Mouse (Mus musculus) myocyte (in vitro differentiated cells): ENCODE data around the gene Ttc1. TPM values are rescaled to one million over a fixed set of nuclear protein-coding genes. Genes with fewer than 3 reads are reported as not detected.

Source experiments
- H3K27me3 ChIP-seq: one replicate; pipeline ENCODE4 v1.6.1; 2011; ENCODE audit not compliant: control insufficient read depth, insufficient read depth, insufficient read length
- H3K36me3 ChIP-seq: one replicate; pipeline ENCODE4 v1.6.1; 2011; ENCODE audit not compliant: control insufficient read depth, insufficient read depth
- H3K4me2 ChIP-seq: one replicate; pipeline ENCODE4 v1.6.1; 2011; ENCODE audit warnings: low read depth, control low read depth
- H3K4me3 ChIP-seq: one replicate; pipeline ENCODE4 v1.5.1; 2011; ENCODE audit warnings: mild to moderate bottlenecking, control low read depth, moderate library complexity
- H3K79me2 ChIP-seq: one replicate; pipeline ENCODE4 v1.6.1; 2011; ENCODE audit not compliant: control insufficient read depth, insufficient read depth
- H3ac ChIP-seq: one replicate; pipeline ENCODE4 v1.6.1; 2011; ENCODE audit not compliant: control insufficient read depth, insufficient read length
- CEBPB ChIP-seq: IDR thresholded peaks from 2 replicates; pipeline ENCODE4 v1.6.1; 2011; ENCODE audit warnings: mild to moderate bottlenecking, moderate library complexity; ENCODE audit not compliant: poor library complexity, insufficient read depth, severe bottlenecking
- E2F4 ChIP-seq: IDR thresholded peaks from one replicate; pipeline ENCODE4 v1.6.1; 2011; ENCODE audit warnings: mild to moderate bottlenecking, control low read depth, moderate library complexity; ENCODE audit not compliant: insufficient read depth
- MAX ChIP-seq: IDR thresholded peaks from one replicate; pipeline ENCODE4 v1.6.1; 2011; ENCODE audit warnings: low read depth, mild to moderate bottlenecking, control low read depth
- MYOD1 ChIP-seq, 3 experiments: IDR thresholded peaks; one replicate each; pipeline ENCODE4 v1.6.1; 2011; ENCODE audit warnings: control low read depth in 2 of 3, low read depth in 2 of 3, mild to moderate bottlenecking in 2 of 3, moderate library complexity in 1 of 3; ENCODE audit not compliant: insufficient read length in 2 of 3, control insufficient read depth in 1 of 3
- MYOG ChIP-seq, 3 experiments: IDR thresholded peaks; one replicate each; pipeline ENCODE4 v1.6.1; 2011; ENCODE audit warnings: control low read depth in 2 of 3, low read depth in 2 of 3, mild to moderate bottlenecking in 2 of 3; ENCODE audit not compliant: insufficient read length in 2 of 3, control insufficient read depth in 1 of 3, insufficient read depth in 1 of 3
- POLR2A ChIP-seq: IDR thresholded peaks from one replicate; pipeline ENCODE4 v1.6.1; 2011; ENCODE audit warnings: low read depth, mild to moderate bottlenecking, control low read depth, moderate library complexity; ENCODE audit not compliant: insufficient read length
- POLR2AphosphoS2 ChIP-seq: IDR thresholded peaks from one replicate; pipeline ENCODE4 v1.6.1; 2011; ENCODE audit warnings: low read depth, control low read depth; ENCODE audit not compliant: insufficient read length
- REST ChIP-seq: IDR thresholded peaks from one replicate; pipeline ENCODE4 v1.6.1; 2011; ENCODE audit warnings: mild to moderate bottlenecking, control low read depth, moderate library complexity; ENCODE audit not compliant: insufficient read depth, insufficient read length
- SRF ChIP-seq: IDR thresholded peaks from one replicate; pipeline ENCODE4 v1.6.1; 2011; ENCODE audit warnings: low read depth; ENCODE audit not compliant: control insufficient read depth, insufficient read length
- TCF12 ChIP-seq: IDR thresholded peaks from one replicate; pipeline ENCODE4 v1.6.1; 2011; ENCODE audit warnings: mild to moderate bottlenecking, control low read depth; ENCODE audit not compliant: poor library complexity, insufficient read depth, severe bottlenecking
- TCF3 ChIP-seq: IDR thresholded peaks from one replicate; pipeline ENCODE4 v1.6.1; 2011; ENCODE audit warnings: low read depth, control low read depth; ENCODE audit not compliant: insufficient read length
- USF1 ChIP-seq: IDR thresholded peaks from one replicate; pipeline ENCODE4 v1.6.1; 2011; ENCODE audit warnings: low read depth, mild to moderate bottlenecking, control low read depth, moderate library complexity
- polyA plus RNA-seq: library from polyadenylated mRNA; unstranded; fragments of >200 nt; fragmentation: generic; extraction: Trizol; gene quantifications from one replicate; pipeline ENCODE4 v1.2.1, GENCODE M21; 2012; ENCODE audit warnings: missing spikeins

The Ttc1 gene
- polyA plus RNA-seq, 1 experiment: 39.0 TPM

DNA sequence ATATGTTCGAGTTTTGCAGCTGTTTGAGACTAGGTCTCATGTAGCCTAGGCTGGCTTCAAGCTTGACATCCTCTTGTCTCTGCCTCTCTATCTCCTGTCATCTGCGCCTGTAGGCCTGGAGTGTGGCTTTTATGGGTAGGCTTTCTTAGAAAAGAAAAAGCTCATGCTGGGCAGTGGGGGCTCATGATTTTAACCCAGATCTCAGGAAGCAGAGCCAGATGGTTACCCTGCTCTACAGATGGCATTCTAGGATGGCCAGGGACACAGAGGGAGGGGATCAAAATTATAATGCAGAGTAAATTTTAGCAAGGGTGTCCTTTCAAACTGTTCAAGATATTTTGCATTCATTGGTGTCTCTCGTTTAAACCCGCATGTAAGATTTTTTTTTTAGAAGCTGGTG lies 35.6 kb downstream of the Ttc1 start:
- Histone ChIP-seq H3K27me3 (no peaks in the 10 kb centered on the region), H3K4me3 (no peak overlapping the region), H3K79me2 (no peaks in the 10 kb centered on the region), H3K4me2 (no peak overlapping the region), H3K36me3 (peaks cover 7% of the 10 kb centered on the region), H3ac (no peak overlapping the region)
- TF ChIP-seq POLR2AphosphoS2 (no peak), MAX (no peak), POLR2A (no peak), CEBPB (no peak), TCF12 (no peak), TCF3 (no peak), MYOD1 (IDR thresholded peaks at IDR 0.05; ENCODE audit: control insufficient read depth in 1 of 3, insufficient read length in 2 of 3, low read depth in 2 of 3) (no peak), REST (no peak), SRF (no peak)

DNA sequence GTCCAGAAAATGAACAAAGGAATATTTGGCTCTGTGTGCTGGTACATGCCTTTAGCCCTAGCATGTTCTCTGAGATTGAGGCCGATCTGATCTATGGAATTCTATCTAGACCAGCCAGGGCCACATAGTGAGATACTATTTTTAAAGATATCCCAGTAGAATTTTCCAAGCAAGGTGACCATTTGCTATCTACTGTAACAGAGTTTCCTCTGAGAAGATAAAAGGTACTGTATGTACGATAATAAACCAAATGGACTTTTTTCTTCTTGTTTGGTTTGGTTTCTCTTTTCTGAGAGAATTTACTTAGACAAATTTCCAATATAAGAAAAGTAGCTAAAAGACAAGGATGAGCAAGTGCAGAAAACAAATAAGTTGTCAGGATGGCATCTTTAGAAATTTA lies 39.4 kb downstream of the Ttc1 start:
- H3K27me3 ChIP-seq: no peaks in the 10 kb centered on the region
- no peaks in the 10 kb centered on the region for H3K79me2 ChIP-seq
- no peak overlapping the region for H3K4me2 ChIP-seq
- no peak for TF ChIP-seq POLR2AphosphoS2
- no peak for TF ChIP-seq POLR2A
- no peak for TF ChIP-seq SRF
- TF ChIP-seq CEBPB: no peak
- no peak for TF ChIP-seq TCF12
- TF ChIP-seq TCF3: no peak
- no peak for TF ChIP-seq MYOG (IDR thresholded peaks at IDR 0.05; ENCODE audit: control insufficient read depth in 1 of 3, insufficient read depth in 1 of 3, insufficient read length in 2 of 3, low read depth in 2 of 3)
- no peak for TF ChIP-seq MAX
- TF ChIP-seq E2F4: no peak
- no peak for TF ChIP-seq USF1
- TF ChIP-seq REST: no peak
- no peak for TF ChIP-seq MYOD1 (IDR thresholded peaks at IDR 0.05; ENCODE audit: control insufficient read depth in 1 of 3, insufficient read length in 2 of 3, low read depth in 2 of 3)
- H3K36me3 ChIP-seq: peaks cover 8% of the 10 kb centered on the region
- no peak overlapping the region for H3K4me3 ChIP-seq
- no peak overlapping the region for H3ac ChIP-seq

DNA sequence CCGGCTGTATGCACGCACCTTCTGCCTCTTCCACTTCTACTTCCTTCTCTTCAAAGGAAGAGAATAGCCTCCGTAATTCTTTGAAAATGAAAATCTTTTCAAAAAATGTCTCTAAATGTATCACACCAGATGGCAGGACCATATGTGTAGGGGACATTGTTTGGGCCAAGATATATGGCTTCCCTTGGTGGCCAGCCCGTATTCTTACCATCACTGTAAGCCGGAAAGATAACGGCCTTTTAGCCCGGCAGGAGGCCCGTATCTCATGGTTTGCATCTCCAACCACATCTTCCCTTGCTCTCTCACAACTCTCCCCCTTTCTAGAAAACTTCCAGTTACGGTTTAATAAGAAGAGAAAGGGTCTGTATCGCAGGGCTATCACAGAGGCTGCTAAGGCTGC lies 42.1 kb downstream of the Ttc1 start:
- Histone ChIP-seq H3K4me3 (no peak overlapping the region), H3K27me3 (no peaks in the 10 kb centered on the region), H3K4me2 (no peak overlapping the region), H3ac (no peak overlapping the region), H3K79me2 (peaks cover 16% of the 10 kb centered on the region), H3K36me3 (peaks cover 8% of the 10 kb centered on the region)
- TF ChIP-seq CEBPB (no peak), E2F4 (no peak), REST (no peak), TCF12 (no peak), USF1 (no peak), POLR2A (no peak), SRF (no peak), TCF3 (no peak), MYOG (IDR thresholded peaks at IDR 0.05; ENCODE audit: control insufficient read depth in 1 of 3, insufficient read depth in 1 of 3, insufficient read length in 2 of 3, low read depth in 2 of 3) (no peak), MYOD1 (IDR thresholded peaks at IDR 0.05; ENCODE audit: control insufficient read depth in 1 of 3, insufficient read length in 2 of 3, low read depth in 2 of 3) (no peak), MAX (no peak), POLR2AphosphoS2 (no peak)

DNA sequence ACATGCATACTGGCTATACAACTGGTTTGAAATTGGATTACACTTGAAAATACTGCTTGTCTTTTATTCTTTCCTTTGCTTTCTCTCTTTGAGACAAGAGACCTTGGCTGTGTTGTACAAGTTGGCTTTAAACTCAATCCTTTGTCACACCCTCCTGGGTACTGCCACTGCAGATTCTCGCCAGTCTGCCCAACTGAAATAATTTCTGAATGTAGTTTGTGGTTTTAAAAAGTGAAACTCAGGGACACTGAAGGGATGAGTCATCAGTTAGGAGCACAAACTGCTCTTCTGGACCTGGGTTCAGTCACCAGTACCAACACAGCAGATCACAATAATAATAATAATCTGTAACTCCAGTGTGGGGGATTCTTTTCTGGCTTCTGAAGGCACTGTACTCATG lies 44.3 kb downstream of the Ttc1 start:
- TF ChIP-seq MAX (no peak), MYOD1 (IDR thresholded peaks at IDR 0.05; ENCODE audit: control insufficient read depth in 1 of 3, insufficient read length in 2 of 3, low read depth in 2 of 3) (no peak), USF1 (no peak), TCF3 (no peak), POLR2AphosphoS2 (no peak), TCF12 (no peak), E2F4 (no peak), REST (no peak), SRF (no peak), CEBPB (no peak)
- Histone ChIP-seq H3K27me3 (no peaks in the 10 kb centered on the region), H3ac (no peak overlapping the region), H3K79me2 (peaks cover 31% of the 10 kb centered on the region), H3K36me3 (peaks cover 8% of the 10 kb centered on the region), H3K4me2 (peak overlapping the region; percentile 22), H3K4me3 (no peak overlapping the region)

DNA sequence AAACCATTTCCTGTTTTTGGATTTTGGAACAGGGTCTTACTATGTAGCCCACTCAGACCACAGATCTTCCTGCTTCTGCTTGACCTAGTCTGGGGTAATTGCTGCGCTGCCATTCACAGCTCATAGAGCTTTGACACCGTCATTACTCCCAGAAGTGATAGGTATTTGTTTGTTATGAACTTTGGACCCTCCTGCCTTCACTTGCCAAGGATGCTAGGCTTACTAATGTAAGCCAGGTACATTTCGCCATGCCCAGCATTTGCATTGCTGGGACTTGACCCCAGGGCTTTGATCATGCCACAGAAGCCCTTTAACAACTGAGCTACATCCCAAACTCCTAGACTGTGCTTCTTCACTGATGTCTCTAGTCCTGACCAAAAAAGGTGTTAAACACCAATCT lies 47.5 kb downstream of the Ttc1 start:
- TF ChIP-seq SRF: no peak
- no peak for TF ChIP-seq MAX
- TF ChIP-seq MYOD1 (IDR thresholded peaks at IDR 0.05; ENCODE audit: control insufficient read depth in 1 of 3, insufficient read length in 2 of 3, low read depth in 2 of 3): no peak
- TF ChIP-seq USF1: no peak
- TF ChIP-seq POLR2A: no peak
- no peak for TF ChIP-seq E2F4
- TF ChIP-seq TCF12: no peak
- no peak for TF ChIP-seq CEBPB
- TF ChIP-seq TCF3: no peak
- no peak for TF ChIP-seq POLR2AphosphoS2
- TF ChIP-seq MYOG (IDR thresholded peaks at IDR 0.05; ENCODE audit: control insufficient read depth in 1 of 3, insufficient read depth in 1 of 3, insufficient read length in 2 of 3, low read depth in 2 of 3): no peak
- no peak for TF ChIP-seq REST
- no peak overlapping the region for H3K4me3 ChIP-seq
- H3K79me2 ChIP-seq: peaks cover 35% of the 10 kb centered on the region
- no peak overlapping the region for H3ac ChIP-seq
- no peaks in the 10 kb centered on the region for H3K27me3 ChIP-seq
- H3K36me3 ChIP-seq: peaks cover 12% of the 10 kb centered on the region
- no peak overlapping the region for H3K4me2 ChIP-seq
